Mouse (Mus musculus): ENCODE data around the gene Nrxn1.

- TF ChIP-seq CTCF (IDR thresholded peaks at IDR 0.05; ENCODE audit: low read depth, low read length) = no peak
- TF ChIP-seq POLR2A (IDR thresholded peaks at IDR 0.05; ENCODE audit: extremely low read depth, insufficient read depth, low read length) = no peak
Measured at GRCm38 (mm10) chr17:90818340-90818739, 274.5 kb downstream of the Nrxn1 start.
